Mouse (Mus musculus) mammary gland, adult 2 months (tissue): ENCODE results near the gene Olfr543. TPM values are rescaled to one million over a fixed set of nuclear protein-coding genes. Genes with fewer than 3 reads are reported as not detected.

Experiments used
- polyA plus RNA-seq: library from polyadenylated mRNA; depleted of rRNA; stranded (reverse); fragments of >200 nt; gene quantifications from 2 replicates; pipeline ENCODE4 v1.2.3, GENCODE M21; 2012; ENCODE audit warnings: low replicate concordance; rRNA removed

The Olfr543 gene
- not detected in 2 replicates for polyA plus RNA-seq

DNA sequence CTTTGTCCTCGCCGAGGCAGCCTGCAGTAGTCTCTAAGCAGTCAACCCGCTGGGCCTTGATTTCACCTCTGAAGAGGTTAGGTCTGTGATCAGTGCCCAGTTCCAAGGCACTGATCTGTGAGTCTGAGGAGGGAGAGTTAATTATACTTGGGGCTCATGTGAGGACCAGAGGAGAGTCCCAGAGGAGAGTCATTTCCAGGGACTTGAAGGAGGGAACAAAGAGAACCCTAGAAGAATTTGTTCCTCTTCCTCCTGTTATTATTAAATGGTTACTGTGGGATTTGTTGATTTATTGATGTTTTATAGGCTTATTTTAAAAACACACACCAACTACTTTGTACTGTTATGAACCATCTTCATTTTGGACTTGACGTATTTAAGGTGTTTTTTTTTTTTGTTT is at the start of gene Olfr543:
Olfr543 (minus strand) TSS at position 101 of the 400 bp plus-strand sequence.

GRCm38 (mm10) chr7:102499473-102499872 is 18.0 kb upstream of the Olfr543 start, which contains the start of gene Olfr545:
TSS of gene Olfr545 (minus strand) at chr7:102499573.

GRCm38 (mm10) chr7:102488161-102488560 is 6.7 kb upstream of the Olfr543 start, which contains the start of gene Olfr544:
TSS of gene Olfr544 (minus strand) at chr7:102488313.

DNA sequence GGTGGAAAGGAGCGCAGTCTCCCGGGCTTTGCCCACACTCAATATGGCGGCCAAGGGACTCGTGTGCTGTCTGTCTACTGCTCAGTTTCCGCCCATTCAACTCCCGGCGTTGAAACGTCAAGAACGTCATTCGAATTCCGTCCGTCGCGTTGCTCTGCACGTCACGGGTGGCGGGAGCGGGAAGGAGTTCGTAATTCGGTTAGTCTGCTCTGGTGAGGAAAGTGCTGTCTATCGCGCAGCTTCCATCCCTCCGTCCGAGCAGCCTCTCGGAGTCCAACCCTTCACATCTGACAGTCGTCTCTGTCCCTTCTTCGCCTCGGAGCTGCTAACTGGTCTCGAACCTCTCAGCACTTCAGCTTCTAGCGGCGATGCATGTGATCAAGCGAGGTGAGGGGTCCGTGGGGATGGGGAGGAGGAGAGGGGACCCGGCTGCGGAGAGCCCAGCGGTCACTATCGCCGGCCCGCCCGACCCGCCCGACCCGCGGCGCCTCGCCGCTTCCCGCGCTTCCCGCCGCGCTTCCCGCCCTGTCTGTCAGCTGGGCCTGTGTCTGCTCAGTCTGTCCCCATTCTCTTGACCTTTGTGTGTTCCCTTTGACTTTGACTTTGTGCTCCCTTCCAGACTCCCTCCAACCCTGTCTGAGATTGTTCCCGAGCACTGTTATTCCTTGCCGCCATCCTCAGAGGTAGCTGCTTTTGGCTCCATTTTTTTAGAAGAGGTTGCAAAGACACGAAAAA is 39.7 kb downstream of the Olfr543 start, which contains the start of gene Rrm1:
Rrm1 (plus strand) TSS at position 39 of the 735 bp plus-strand sequence.

Other genes starting within 250 kb of the Olfr543 start
- 106 and 133 TPM in 2 replicates for gene Rhog, start 225.6 kb downstream of the Olfr543 start, polyA plus RNA-seq
- gene Stim1, start 213.9 kb downstream of the Olfr543 start, polyA plus RNA-seq, result 97.0 and 125 TPM in 2 replicates
- 4.9 and 10.0 TPM in 2 replicates for gene Rrm1, start 40.0 kb downstream of the Olfr543 start, polyA plus RNA-seq
- gene Olfr544, start 6.6 kb upstream of the Olfr543 start, polyA plus RNA-seq, result not detected in 2 replicates
- gene Olfr545, start 17.9 kb upstream of the Olfr543 start, polyA plus RNA-seq, result not detected in 2 replicates
- not detected in 2 replicates for gene Olfr547, start 53.1 kb upstream of the Olfr543 start, polyA plus RNA-seq
- not detected in 2 replicates for gene Olfr548-ps1, start 59.2 kb upstream of the Olfr543 start, polyA plus RNA-seq
- gene Olfr549, start 68.2 kb upstream of the Olfr543 start, polyA plus RNA-seq, result not detected in 2 replicates
- gene Trim21, start 83.8 kb upstream of the Olfr543 start, polyA plus RNA-seq, result 6.6 and 12.9 TPM in 2 replicates
- 0.78 and 0.91 TPM in 2 replicates for gene Olfr550, start 89.8 kb upstream of the Olfr543 start, polyA plus RNA-seq
- gene Olfr551, start 110.2 kb upstream of the Olfr543 start, polyA plus RNA-seq, result not detected in 2 replicates
- gene Olfr552, start 116.1 kb upstream of the Olfr543 start, polyA plus RNA-seq, result not detected in 2 replicates
- not detected in 2 replicates for gene Olfr553, start 136.5 kb upstream of the Olfr543 start, polyA plus RNA-seq
- gene Olfr554, start 156.8 kb upstream of the Olfr543 start, polyA plus RNA-seq, result not detected in 2 replicates
- not detected in 2 replicates for gene Olfr555, start 177.1 kb upstream of the Olfr543 start, polyA plus RNA-seq
- gene Olfr556, start 183.2 kb upstream of the Olfr543 start, polyA plus RNA-seq, result not detected in 2 replicates
- 23.8 and 50.9 TPM in 2 replicates for gene Trim68, start 205.6 kb upstream of the Olfr543 start, polyA plus RNA-seq
- gene Olfr557, start 214.2 kb upstream of the Olfr543 start, polyA plus RNA-seq, result not detected in 2 replicates
- gene Olfr558, start 220.5 kb upstream of the Olfr543 start, polyA plus RNA-seq, result 2.3 and 6.1 TPM in 2 replicates
- 0.33 TPM in 1 of 2 replicates, not detected in the other for gene Olfr33, start 237.4 kb upstream of the Olfr543 start, polyA plus RNA-seq
- not detected in 2 replicates for gene Olfr559, start 245.8 kb upstream of the Olfr543 start, polyA plus RNA-seq